Mouse (Mus musculus) thymus, adult 18-20 months (tissue): ENCODE results near the gene Gm10352.
"Not testable (repeated sequence)": the region's sequence is repeated elsewhere in the genome, so short reads cannot be mapped to it uniquely, and the experiment has no call there.

Source experiments
- DNase-seq, 2 experiments: peaks; one replicate each; pipeline ENCODE4 v3.0.0; 2022; ENCODE audit warnings: mixed read lengths in 2 of 2

Gene Gm10352

DNA sequence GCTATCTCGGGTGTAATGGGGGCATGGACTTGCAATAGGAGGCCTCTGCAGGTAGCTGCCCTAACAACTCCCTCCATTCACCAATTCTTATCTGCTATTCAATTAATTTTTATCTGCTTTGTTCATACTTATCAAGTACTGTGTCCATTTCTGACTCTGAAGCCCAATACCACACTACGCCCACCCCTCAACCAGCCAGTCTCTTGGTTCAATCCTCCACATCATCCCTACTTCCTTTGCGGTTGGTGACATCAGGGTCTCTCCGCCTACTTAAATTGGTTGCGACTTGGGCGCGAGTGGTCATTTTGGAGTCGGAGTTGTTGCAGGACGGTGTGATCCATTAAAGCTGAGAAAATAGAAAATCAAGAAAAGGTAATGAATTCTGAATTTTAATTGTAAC lies at the start of gene Gm10352:
TSS of gene Gm10352 (plus strand) at position 301 of the 400 bp plus-strand sequence.
- not testable (repeated sequence) for DNase-seq

DNA sequence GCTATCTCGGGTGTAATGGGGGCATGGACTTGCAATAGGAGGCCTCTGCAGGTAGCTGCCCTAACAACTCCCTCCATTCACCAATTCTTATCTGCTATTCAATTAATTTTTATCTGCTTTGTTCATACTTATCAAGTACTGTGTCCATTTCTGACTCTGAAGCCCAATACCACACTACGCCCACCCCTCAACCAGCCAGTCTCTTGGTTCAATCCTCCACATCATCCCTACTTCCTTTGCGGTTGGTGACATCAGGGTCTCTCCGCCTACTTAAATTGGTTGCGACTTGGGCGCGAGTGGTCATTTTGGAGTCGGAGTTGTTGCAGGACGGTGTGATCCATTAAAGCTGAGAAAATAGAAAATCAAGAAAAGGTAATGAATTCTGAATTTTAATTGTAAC lies 31.5 kb downstream of the Gm10352 start, which contains the start of gene Gm29289:
TSS of gene Gm29289 (plus strand) at position 301 of the 400 bp plus-strand sequence.
- not testable (repeated sequence) for DNase-seq
